Mouse (Mus musculus): Measurements from ENCODE around the gene Lingo2.

The Lingo2 gene

DNA sequence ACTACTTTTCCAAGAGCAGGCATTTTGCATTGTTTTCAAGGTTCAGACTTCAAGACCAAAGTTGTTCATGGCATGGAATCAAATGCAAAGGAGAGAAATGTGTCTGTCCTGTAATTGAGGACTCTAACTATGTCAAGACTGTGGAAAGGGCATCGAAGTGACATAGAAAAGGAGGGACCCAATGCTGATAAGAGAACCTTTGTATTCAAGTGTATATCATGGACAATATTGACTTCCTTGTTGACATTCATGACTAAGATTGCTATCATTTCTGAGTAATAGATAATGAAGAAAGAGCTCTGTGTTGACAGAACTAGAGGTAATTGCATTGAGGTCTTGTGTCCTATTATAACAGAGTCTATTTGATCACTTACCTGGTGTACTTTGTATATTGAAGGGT, 390.6 kb downstream of the Lingo2 start:
- in situ Hi-C loops (cut with MboI, MseI), result no loop called here

DNA sequence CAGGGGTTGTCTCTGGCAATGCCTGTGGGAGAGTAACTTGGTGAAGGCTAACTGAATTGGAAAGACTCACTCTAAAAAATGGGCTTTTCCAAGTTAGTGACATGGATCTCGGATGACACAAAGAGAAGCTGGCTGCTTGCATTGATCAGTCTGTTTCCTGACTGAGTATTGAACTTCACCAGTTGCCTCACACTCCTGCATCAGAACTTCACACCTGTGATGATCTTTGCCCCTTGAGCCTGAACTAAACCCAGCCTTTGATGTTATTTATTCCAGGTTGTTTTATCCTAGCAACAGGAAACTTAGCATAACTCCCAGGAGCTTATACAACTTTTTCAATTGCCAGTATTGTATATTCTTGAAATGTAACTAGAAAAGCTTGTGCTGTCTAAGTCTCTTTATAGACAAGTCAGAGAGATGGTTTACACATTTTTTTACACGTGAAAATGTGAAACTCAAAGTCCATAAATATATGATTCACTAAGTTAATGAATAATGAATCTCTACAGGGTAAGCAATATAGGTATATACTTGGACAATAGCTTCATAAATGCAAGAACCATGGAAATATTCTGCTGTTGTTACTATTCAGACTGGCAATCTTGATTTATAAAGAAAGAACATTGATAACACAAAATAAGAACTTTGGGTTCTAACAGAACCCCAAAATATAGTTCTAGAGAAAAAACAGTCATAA, 410.7 kb downstream of the Lingo2 start:
- in situ Hi-C loops (cut with MboI, MseI), result no loop called here

- in situ Hi-C loops (cut with MboI, MseI), result no loop called here
Measured at GRCm38 (mm10) chr4:36533895-36534294, 417.7 kb downstream of the Lingo2 start.

- in situ Hi-C loops (cut with MboI, MseI), result loop anchor here (10.0 kb wide), 1 partner anchor 1245 kb away; no protein-coding TSS in a partner anchor
Measured at GRCm38 (mm10) chr4:36490255-36490654, 461.3 kb downstream of the Lingo2 start.

- in situ Hi-C loops (cut with MboI, MseI), result no loop called here
Measured at GRCm38 (mm10) chr4:36435211-36435610, 516.3 kb downstream of the Lingo2 start.

DNA sequence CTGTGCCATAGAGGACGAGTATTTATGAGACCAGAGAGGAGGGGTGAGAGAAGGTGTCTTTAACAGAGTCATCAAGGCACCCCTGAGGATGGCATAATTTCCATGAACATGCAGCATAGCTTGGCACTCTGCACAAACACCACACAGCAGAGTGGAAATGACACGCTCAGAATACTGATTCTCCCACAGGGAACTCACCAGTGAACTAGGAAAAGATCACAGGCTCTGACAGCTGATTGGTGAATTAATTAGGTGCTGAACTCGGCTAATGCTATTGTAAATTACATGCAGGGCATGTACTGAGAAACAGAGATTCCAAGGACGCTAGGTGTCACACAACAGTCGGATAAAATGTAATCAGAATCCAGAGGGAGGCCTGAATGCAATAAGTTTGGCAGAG, 525.4 kb downstream of the Lingo2 start:
- in situ Hi-C loops (cut with MboI, MseI), result no loop called here

- in situ Hi-C loops (cut with MboI, MseI), result no loop called here
Measured at GRCm38 (mm10) chr4:36407350-36407749, 544.2 kb downstream of the Lingo2 start.

DNA sequence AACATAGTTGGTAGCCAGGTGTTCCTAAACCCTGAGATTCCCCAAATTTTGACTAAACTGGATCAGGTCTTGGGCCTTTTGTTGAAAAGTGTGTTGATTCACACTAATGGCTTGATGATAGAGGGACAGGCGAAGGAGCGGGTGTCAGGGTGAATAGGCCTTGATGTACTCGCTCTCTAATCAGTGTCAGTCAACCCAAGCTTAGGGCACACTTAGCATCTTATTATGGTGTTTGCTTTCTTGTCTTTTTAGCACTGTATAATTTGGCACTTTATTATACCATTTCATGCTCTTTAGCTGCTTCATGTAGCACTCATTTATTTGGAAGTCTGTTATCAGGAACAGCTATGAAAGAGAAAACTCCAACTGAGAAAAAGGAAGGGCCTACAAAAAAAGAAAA, 582.6 kb downstream of the Lingo2 start:
- in situ Hi-C loops (cut with MboI, MseI), result no loop called here

DNA sequence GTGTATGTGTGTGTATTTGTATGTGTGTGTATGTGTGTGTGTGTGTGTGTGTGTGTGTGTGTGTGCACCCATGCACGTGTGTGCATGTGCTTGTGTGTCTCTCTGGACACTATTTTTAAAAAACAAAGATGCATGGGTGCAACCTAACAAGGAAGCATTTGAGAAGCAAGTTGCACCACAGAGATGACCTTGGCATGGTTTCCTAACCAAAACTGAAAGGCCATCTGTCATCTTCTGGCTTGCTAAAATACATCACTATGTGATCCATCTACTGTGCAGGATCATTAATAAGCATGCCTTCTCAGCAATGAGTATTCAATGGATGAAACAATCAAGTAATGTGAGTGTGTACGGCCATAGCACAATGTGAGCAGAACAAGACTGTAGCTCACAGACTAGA, 597.1 kb downstream of the Lingo2 start:
- in situ Hi-C loops (cut with MboI, MseI), result no loop called here

- in situ Hi-C loops (cut with MboI, MseI), result no loop called here
Measured at GRCm38 (mm10) chr4:36331741-36332140, 619.8 kb downstream of the Lingo2 start.

DNA sequence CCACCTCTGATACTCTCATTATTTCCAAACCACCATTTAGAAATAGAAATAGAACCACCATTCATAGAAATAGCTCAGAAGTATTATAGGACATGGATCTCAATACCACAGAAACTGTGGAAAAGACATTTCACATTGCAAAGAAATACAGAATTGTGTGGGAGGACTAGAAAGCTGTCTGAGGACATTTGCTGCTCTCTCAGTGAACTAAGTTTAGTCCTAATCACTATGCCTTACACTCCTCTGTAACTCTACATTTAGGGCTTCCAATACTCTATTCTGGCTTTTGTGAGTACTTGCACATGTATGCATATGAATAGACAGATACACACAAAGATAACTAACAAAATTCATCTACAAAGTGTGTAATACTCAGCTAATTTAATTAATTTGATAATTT, 625.9 kb downstream of the Lingo2 start:
- in situ Hi-C loops (cut with MboI, MseI), result no loop called here

DNA sequence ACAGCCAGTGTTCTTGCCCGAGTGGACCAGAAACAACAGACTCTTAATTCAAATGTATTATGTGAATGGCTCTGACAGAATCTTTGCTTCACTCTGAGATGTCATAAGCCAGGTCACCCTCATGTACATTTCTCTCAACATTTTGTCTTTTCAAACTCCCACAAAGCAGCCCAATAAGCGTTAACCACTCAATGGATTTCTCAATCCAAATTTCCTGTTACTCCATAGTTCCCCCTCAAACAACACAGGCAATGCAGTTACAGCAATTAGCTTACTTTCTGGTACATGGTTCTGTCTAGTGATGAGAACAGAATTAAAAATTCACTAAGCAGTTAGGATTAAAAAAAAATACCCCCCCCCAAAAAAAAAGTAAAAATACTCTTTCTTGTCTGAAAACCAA, 638.5 kb downstream of the Lingo2 start:
- in situ Hi-C loops (cut with MboI, MseI), result no loop called here

DNA sequence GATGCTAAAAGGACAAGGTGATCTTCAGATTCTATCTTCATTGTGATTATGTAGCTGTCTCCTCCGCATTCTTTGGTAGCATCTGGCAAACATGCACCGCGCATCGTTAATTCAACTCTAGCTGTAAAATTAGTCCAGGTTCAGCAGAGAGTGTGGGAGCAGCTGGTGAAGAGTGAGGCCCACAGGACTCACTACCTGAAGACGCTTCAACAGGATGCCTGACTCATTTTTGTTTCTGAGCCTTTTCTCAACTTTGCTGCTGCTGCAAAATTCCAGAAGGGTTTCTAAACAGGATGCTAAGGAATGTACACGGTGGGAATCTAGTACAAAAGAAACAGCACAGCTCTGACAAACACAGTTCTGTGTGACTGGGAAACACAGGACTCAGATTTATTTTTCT, 640.1 kb downstream of the Lingo2 start:
- in situ Hi-C loops (cut with MboI, MseI), result no loop called here

- in situ Hi-C loops (cut with MboI, MseI), result no loop called here
Measured at GRCm38 (mm10) chr4:36305228-36305627, 646.3 kb downstream of the Lingo2 start.

GRCm38 (mm10) chr4:36289701-36290053, 661.9 kb downstream of the Lingo2 start:
- in situ Hi-C loops (cut with MboI, MseI), result no loop called here

DNA sequence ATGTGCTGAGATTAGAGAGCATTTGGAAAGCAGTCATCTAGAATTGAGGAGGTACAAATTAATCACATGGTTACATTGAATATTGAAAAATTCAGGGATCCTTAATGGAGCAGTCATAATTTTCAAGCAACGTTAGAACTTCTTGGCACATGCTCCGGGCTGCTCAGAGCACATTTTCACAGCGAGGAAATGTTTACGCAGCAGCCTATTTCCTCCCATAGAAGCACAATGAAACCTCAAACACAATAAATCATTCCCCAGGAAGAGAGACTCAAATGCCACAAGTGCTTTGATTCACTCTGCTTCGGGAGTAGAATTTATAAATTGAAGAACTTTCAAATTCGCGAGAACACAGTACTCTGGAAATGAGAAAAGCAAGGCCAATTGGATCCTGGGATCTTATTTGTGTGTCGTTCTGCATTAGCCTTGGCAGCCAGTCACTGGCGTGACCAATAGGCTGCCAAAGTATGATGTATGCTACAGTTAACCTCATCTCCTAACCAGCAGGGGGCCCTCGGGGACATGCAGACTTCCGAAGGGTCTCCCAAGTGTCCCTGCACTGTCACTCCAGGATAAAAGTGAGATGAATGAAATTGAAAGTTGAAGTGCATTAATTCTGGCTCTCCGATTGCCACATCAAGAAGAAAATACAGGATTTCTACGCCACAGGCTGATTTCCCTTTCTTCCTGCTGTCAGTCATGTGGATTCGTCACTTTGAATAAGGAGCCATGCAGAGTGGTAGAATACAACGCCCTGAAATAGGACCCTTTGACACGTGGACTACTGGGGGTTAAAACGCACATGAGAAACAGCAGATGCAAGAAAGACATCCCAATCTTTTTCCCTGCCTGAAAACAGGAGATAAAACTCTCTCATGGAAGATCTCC, 662.5 kb downstream of the Lingo2 start:
- in situ Hi-C loops (cut with MboI, MseI), result no loop called here

- in situ Hi-C loops (cut with MboI, MseI), result no loop called here
Measured at GRCm38 (mm10) chr4:36262436-36263169, 688.9 kb downstream of the Lingo2 start.

DNA sequence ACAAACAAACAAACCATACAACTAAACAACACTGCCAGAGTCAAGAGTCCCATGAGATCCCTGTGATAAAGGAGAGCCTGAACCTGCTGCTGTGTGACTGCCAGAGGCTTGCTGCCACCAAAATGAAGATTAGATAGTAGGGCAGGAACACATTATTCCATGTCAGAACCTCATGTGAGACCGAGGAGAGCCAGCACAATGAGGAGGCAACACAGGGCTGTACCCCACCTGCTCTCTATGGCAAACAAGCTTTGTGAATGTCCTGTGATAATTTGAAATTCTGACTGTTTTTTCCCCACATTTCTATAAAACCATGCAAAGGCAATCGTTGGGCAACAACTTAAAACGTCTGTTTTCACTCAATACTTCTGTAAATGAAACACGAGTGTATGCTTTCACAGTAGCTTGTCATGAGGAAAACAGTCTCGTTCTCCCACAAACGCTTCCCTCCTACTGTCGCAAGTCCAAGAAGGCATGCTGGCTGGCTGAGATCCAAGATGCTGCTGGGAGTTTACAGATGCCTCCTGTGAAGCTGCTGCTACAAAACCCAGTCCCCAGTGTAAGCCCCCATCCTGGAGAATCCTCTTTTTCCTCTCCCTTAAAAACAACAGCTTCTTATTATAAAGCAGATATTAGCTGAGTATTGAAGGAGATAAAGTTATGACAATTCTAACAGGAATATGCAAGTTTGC, 765.2 kb downstream of the Lingo2 start:
- in situ Hi-C loops (cut with MboI, MseI), result no loop called here

GRCm38 (mm10) chr4:36183643-36184042, 767.9 kb downstream of the Lingo2 start:
- in situ Hi-C loops (cut with MboI, MseI), result no loop called here

- in situ Hi-C loops (cut with MboI, MseI), result no loop called here
Measured at GRCm38 (mm10) chr4:36170099-36170498, 781.4 kb downstream of the Lingo2 start.

DNA sequence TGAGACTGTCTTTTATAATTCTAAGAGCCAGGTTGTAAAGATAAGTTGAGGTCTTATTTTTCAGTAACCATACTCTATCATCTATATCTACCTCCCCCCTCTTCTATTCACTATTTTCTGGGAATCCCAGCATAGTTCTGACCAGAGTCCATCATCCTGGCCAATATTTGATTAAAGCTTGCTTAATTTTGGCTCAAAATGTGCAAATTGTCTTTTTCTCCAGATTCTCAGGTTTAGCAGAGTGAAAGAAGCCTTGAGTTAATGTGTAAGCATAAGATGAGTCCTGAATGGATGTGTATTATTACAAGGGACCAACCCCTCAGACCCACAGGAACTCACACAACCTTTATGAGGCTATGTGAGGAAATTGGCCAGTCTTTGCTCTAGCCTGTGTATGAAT, 820.2 kb downstream of the Lingo2 start:
- in situ Hi-C loops (cut with MboI, MseI), result no loop called here

DNA sequence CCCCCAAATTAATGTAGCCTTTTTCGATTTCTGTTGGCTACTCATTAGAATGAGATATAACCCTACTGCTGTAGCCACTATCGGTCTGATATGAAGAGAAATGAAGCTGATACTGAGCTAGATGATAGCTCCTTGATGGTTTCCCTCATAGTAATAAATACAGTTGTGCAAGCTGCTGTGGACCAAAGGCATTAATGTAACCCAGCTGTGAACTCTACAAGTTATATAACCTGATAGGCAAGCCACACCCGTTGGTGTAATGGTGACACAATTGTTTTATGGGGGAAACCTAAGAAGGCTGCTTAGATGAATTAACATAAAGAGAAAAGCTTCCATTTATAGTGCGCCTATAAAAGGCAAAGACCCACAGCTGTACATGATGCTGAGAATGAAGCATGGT, 856.1 kb downstream of the Lingo2 start:
- in situ Hi-C loops (cut with MboI, MseI), result no loop called here

All from T-helper 1 cell (primary cell).